Mouse (Mus musculus) neutrophil, adult 5-6 weeks (primary cell): ENCODE results near the gene Krt6a. TPM values are rescaled to one million over a fixed set of nuclear protein-coding genes. Genes with fewer than 3 reads are reported as not detected.

ENCODE experiments used
- ATAC-seq: fragments of 151-379, 151-347 bp; 2 replicates; pipeline ENCODE4 v1.8.0; 2017; ENCODE audit warnings: mild to moderate bottlenecking, moderate TSS enrichment; ENCODE audit not compliant: insufficient number of reproducible peaks, poor library complexity, low FRiP score, severe bottlenecking; ENCODE audit errors: extremely low read depth
- total RNA-seq: library from RNA; stranded (forward); fragments of 200-1000 nt; gene quantifications from 2 replicates; pipeline ENCODE4 v1.2.3, GENCODE M21; 2017

The Krt6a gene
- total RNA-seq, 1 experiment from 2014 or later = 1.3 TPM

DNA sequence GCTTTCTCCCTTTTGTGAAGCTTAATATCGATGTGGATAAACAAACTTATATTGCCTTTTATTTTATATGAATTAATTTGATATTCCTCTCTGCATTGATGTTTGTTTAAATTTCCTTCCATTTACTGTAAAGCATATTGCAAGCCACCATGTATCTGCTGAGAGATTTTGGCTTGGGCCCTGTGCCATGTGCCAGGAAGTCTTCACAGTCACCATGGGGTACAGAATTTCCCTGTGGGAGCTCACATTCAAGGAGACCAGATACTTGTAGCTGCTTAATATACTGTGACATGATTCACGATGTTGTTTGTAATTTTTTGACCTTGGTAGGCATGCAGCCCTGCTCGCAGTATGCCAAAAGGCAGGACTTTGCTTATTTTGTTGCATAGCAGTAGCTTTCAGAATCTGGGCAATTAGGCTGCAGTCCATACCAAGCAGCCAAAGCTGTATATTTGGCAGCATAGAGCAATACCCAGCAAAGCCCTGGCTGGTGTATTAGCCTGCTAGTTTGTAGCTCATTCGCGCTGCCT, 41.3 kb downstream of the Krt6a start:
- no peak for ATAC-seq

DNA sequence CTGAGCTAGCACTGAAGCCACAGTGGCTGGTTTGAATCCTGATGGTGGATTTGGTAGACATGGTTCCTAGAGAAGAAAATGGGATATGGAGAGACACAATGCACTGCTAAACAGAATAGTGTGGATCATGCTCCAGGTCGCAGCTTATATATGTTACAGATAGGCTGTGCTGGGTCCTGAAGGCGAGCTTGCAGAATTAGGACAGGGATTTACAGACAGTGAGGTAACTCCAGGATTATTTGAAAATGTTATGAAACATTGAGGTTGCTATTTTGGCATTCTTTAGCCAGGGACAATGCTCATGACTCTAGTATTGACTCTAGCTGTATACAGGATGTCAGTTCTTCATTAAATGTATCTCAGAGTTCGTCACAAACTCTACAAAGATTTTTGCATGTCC, 46.8 kb downstream of the Krt6a start, which contains the start of gene Gm5478:
Gene Gm5478, minus strand, starts transcription at position 101 of the 400 bp plus-strand sequence.
- ATAC-seq = no peak

Other genes starting within 250 kb of the Krt6a start
- not detected in 2 replicates for gene Krt88, start 246.6 kb downstream of the Krt6a start, total RNA-seq
- gene Krt81, start 230.6 kb downstream of the Krt6a start, total RNA-seq = not detected in 2 replicates
- gene Krt86, start 220.8 kb downstream of the Krt6a start, total RNA-seq = 5.8 and 7.0 TPM in 2 replicates
- 0.37 and 1.9 TPM in 2 replicates for gene Krt83, start 202.8 kb downstream of the Krt6a start, total RNA-seq
- not detected in 2 replicates for gene Gm49425, start 177.0 kb downstream of the Krt6a start, total RNA-seq
- not detected in 2 replicates for gene Krt84, start 161.5 kb downstream of the Krt6a start, total RNA-seq
- gene Krt82, start 143.6 kb downstream of the Krt6a start, total RNA-seq = not detected in 2 replicates
- gene Krt90, start 131.4 kb downstream of the Krt6a start, total RNA-seq = not detected in 2 replicates
- gene Krt75, start 120.4 kb downstream of the Krt6a start, total RNA-seq = 0.12 and 0.74 TPM in 2 replicates
- gene Gm5414, start 66.1 kb downstream of the Krt6a start, total RNA-seq = not detected in 2 replicates
- gene Gm5478, start 46.9 kb downstream of the Krt6a start, total RNA-seq = not detected in 2 replicates
- 3.9 and 4.5 TPM in 2 replicates for gene Krt6b, start 14.0 kb downstream of the Krt6a start, total RNA-seq
- 0.23 TPM in 1 of 2 replicates, not detected in the other for gene Krt5, start 18.6 kb upstream of the Krt6a start, total RNA-seq
- not detected in 2 replicates for gene Krt71, start 48.8 kb upstream of the Krt6a start, total RNA-seq
- not detected in 2 replicates for gene Krt72, start 92.2 kb upstream of the Krt6a start, total RNA-seq
- not detected in 2 replicates for gene Krt73, start 108.0 kb upstream of the Krt6a start, total RNA-seq
- gene Krt2, start 123.9 kb upstream of the Krt6a start, total RNA-seq = not detected in 2 replicates
- gene Krt1, start 156.5 kb upstream of the Krt6a start, total RNA-seq = not detected in 2 replicates
- not detected in 2 replicates for gene Krt77, start 175.4 kb upstream of the Krt6a start, total RNA-seq
- not detected in 2 replicates for gene Krt76, start 198.6 kb upstream of the Krt6a start, total RNA-seq
- 0.86 and 2.8 TPM in 2 replicates for gene Krt4, start 230.4 kb upstream of the Krt6a start, total RNA-seq
- not detected in 2 replicates for gene Krt79, start 246.0 kb upstream of the Krt6a start, total RNA-seq